Mouse (Mus musculus) lung, adult 2 months (tissue): ENCODE measurements around the gene St6galnac6. TPM values are rescaled to one million over a fixed set of nuclear protein-coding genes. Genes with fewer than 3 reads are reported as not detected.

ENCODE experiments used
- DNase-seq: peaks from one replicate; pipeline ENCODE4 v3.0.0; 2022
- H3K4me1 ChIP-seq: fragments of 200-500 bp; 2 replicates; pipeline ENCODE4 v1.6.1; 2011; ENCODE audit warnings: low read length; ENCODE audit not compliant: control insufficient read depth, insufficient read depth
- H3K4me3 ChIP-seq: fragments of 200-500 bp; replicated peaks from 2 replicates; pipeline ENCODE3; 2011; ENCODE audit warnings: low read depth, mild to moderate bottlenecking, control low read depth, low read length; ENCODE audit errors: extremely low read depth
- CTCF ChIP-seq: fragments of 200-500 bp; IDR thresholded peaks from 2 replicates; pipeline ENCODE4 v1.5.1; 2011; ENCODE audit warnings: mild to moderate bottlenecking, low read length, control low read depth; ENCODE audit not compliant: insufficient read depth
- POLR2A ChIP-seq: fragments of 200-500 bp; IDR thresholded peaks from 2 replicates; pipeline ENCODE4 v1.6.1; 2011; ENCODE audit warnings: low read depth, mild to moderate bottlenecking, control low read depth, low read length, borderline replicate concordance; ENCODE audit errors: extremely low read depth
- WGBS: fragments of 180-500 bp; shearing (Covaris S2); methylation state at CpG from one replicate; pipeline ENCODE4 v1.1.7; 2018; 5-methylcytosine and 5-hydroxymethylcytosine counted together
- polyA plus RNA-seq: library from polyadenylated mRNA; depleted of rRNA; stranded (reverse); fragments of >200 nt; gene quantifications from 2 replicates; pipeline ENCODE4 v1.2.3, GENCODE M21; 2012

St6galnac6 gene
- polyA plus RNA-seq, 1 experiment = 59.0 TPM

GRCm38 (mm10) chr2:32644799-32645475 lies 45.4 kb downstream of the St6galnac6 start:
- Histone ChIP-seq H3K4me3 (no peak overlapping the region), H3K4me1 (peaks cover 20% of the 10 kb centered on the region)
- TF ChIP-seq POLR2A (no peak), CTCF (no peak)
- DNase-seq = no peak
- WGBS = 87% methylated on average over 8 of the region's 8 CpGs

- TF ChIP-seq CTCF (no peak), POLR2A (no peak)
- H3K4me3 ChIP-seq = no peak overlapping the region
- no peak for DNase-seq
- H3K4me1 ChIP-seq = peaks cover 20% of the 10 kb centered on the region
- 53% methylated on average over 3 of the region's 3 CpGs for WGBS
Measured at GRCm38 (mm10) chr2:32645647-32646046, 46.1 kb downstream of the St6galnac6 start.

- WGBS = 23% methylated on average over 31 of the region's 31 CpGs
- Histone ChIP-seq H3K4me1 (peaks cover 20% of the 10 kb centered on the region), H3K4me3 (peak within 1 kb of the TSS; percentile 94)
- peak; percentile 68 for DNase-seq
- TF ChIP-seq POLR2A = peak; percentile 95
- TF ChIP-seq CTCF = no peak
Measured at GRCm38 (mm10) chr2:32646379-32647056, 47.0 kb downstream of the St6galnac6 start, which contains the start of gene Eng. TSS of gene Eng (plus strand) at chr2:32646595.

- 40% methylated on average over 7 of the region's 7 CpGs for WGBS
- Histone ChIP-seq H3K4me1 (peaks cover 20% of the 10 kb centered on the region), H3K4me3 (peak overlapping the region; percentile 94)
- TF ChIP-seq POLR2A (no peak), CTCF (no peak)
- DNase-seq = no peak
Measured at GRCm38 (mm10) chr2:32647366-32647765, 47.9 kb downstream of the St6galnac6 start.

GRCm38 (mm10) chr2:32653764-32654163 lies 54.3 kb downstream of the St6galnac6 start:
- WGBS = 27% methylated on average over 7 of the region's 7 CpGs
- no peak for DNase-seq
- Histone ChIP-seq H3K4me1 (peaks cover 12% of the 10 kb centered on the region), H3K4me3 (peak overlapping the region; percentile 1)
- no peak for TF ChIP-seq CTCF
- TF ChIP-seq POLR2A = 0 out of 2 replicates have a peak, but pooled peaks have one; percentile 28

GRCm38 (mm10) chr2:32654743-32655393 lies 55.4 kb downstream of the St6galnac6 start:
- TF ChIP-seq CTCF (no peak), POLR2A (peak; percentile 38; the same call in 1 of the 2 replicates)
- Histone ChIP-seq H3K4me1 (peaks cover 18% of the 10 kb centered on the region), H3K4me3 (no peak overlapping the region)
- WGBS = 38% methylated on average over 14 of the region's 14 CpGs
- no peak for DNase-seq

GRCm38 (mm10) chr2:32655394-32655744 lies 55.9 kb downstream of the St6galnac6 start:
- WGBS = 43% methylated on average over 3 of the region's 3 CpGs
- TF ChIP-seq CTCF = no peak
- no peak for TF ChIP-seq POLR2A
- Histone ChIP-seq H3K4me3 (no peak overlapping the region), H3K4me1 (peaks cover 18% of the 10 kb centered on the region)
- DNase-seq = no peak

GRCm38 (mm10) chr2:32655826-32656225 lies 56.3 kb downstream of the St6galnac6 start:
- 32% methylated on average over 12 of the region's 12 CpGs for WGBS
- Histone ChIP-seq H3K4me3 (no peak overlapping the region), H3K4me1 (peaks cover 21% of the 10 kb centered on the region)
- no peak for DNase-seq
- no peak for TF ChIP-seq CTCF
- no peak for TF ChIP-seq POLR2A

- WGBS = 81% methylated on average over 2 of the region's 2 CpGs
- Histone ChIP-seq H3K4me3 (no peak overlapping the region), H3K4me1 (peaks cover 24% of the 10 kb centered on the region)
- TF ChIP-seq POLR2A (no peak), CTCF (no peak)
- DNase-seq = no peak
Measured at GRCm38 (mm10) chr2:32658873-32659272, 59.4 kb downstream of the St6galnac6 start.
